Mouse (Mus musculus) mesoderm, embryonic 11.5 days (tissue): ENCODE measurements around the gene Gm20388.

Experiments used
- DNase-seq: peaks from one replicate; pipeline ENCODE4 v3.0.0-alpha.2; 2012; ENCODE audit warnings: low read depth, low spot score

Gene Gm20388

DNA sequence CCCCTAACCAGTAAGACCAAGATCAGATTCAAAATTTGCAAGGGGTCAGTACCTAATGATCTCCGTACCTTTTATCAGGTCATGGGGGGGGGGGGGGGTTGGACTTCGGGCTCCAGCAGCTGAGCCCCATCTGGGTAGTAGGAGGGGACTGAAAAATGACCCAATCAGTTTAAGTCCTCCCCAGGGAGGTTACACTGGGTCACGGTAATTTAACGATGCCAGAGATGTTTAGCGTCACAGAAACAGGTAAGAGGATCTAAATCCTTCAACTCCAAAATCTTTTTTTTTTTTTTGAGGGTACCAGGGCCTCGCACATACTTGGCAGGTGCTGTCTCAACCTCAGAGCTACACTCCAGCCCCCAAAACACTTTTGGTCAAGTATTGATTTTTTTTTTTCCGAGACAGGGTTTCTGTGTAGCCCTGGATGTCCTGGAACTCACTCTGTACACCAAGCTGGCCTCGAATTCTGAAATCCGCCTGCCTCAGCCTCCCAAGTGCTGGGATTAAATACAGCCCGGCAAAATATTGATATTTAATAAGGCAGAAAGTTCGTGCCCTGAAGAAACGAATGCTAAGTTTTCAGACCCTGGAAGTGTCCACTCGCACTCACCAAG is 2465.2 kb downstream of the Gm20388 start:
- no peak for DNase-seq

DNA sequence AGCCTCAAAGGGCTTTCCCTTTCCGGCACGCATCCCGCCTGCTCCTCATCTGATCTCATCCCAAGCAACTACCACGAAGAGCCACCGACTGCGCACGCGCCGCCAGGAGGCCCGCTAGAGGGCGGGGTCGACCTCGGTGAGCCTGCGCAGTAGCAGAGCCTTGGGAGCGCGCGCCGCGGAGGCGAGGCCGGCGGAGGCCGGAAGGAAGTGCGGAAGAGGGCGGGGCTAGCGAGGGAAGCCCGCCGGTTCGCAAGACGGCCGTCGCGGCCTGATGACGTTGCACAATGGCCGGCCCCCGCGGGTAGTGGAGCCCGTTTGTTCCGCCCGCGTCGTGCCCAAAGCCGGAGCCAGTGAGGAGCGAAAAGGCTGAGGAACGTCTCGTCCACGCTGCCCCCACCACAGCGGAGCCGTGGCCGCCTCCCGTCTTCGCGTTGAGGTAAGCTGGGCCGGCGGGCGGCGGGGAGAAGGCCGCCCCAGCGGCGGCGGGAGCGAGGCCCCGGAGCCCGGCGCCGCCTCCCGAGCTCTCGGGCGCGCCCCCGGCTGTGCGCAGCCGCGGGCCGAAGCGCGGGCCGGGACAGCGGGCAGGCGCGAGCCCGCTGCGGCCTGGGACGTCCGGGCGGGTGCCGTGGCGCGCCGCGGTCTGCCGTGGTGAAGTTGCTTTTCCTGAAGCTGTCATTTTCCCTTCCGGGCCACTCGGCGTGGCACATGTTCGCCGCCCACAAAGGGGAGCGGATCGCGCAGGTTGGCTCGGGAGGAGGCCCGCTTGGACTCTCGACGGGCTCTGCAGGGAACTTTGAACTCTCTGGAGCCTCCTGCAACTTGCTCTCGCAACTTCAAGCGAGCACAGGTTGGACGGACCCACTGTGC is 2466.0 kb downstream of the Gm20388 start, which contains the start of gene Zc3h18:
Gene Zc3h18 (plus strand): TSS at position 245 of the 867 bp plus-strand sequence.
- DNase-seq = peak; percentile 99

- DNase-seq = no peak
These were observed 2472.4 kb downstream of the Gm20388 start for GRCm38 (mm10) chr8:122383039-122383438.

- DNase-seq = no peak
These were observed 2478.7 kb downstream of the Gm20388 start for GRCm38 (mm10) chr8:122389357-122389756.

GRCm38 (mm10) chr8:122390758-122391157 is 2480.1 kb downstream of the Gm20388 start:
- DNase-seq = no peak

DNA sequence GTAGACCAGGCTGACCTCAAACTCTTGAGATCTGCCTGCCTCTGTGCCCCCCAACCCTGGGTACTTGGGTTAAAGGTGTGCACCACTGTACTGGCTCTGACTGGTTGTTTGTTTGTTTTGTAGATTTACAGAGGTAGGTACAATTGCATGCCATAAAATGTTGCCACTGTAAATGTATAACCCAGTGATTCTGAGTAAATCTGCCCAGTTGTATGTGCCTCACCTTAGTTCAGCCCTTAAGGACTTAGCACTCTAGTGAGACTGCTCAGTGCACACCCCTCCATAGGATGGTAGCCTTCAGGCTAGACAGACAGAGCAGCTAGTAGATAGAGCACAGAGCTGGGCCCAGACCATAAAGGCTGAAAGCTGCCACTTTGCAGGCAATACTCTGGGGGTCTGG is 2483.1 kb downstream of the Gm20388 start:
- no peak for DNase-seq

GRCm38 (mm10) chr8:122395291-122395690 is 2484.7 kb downstream of the Gm20388 start:
- no peak for DNase-seq

DNA sequence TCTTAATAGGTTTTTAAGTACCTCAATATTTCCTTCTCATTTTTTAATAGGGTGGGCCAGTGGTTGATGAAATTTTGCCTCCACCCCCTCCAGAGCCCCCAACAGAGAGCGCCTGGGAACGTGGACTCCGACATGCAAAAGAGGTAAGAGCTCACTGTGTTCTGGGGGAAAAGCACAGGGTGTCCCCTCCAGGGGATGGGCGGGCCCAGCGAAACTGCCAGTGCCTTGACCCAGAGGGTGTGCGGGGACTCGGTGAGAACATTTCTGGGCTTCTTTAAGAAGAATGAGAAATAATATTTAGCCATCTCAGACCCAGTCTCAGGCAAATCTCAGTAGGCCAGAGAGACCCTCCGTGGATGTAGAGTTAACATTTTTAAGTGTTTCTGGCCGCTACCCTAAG is 2487.5 kb downstream of the Gm20388 start:
- no peak for DNase-seq

DNA sequence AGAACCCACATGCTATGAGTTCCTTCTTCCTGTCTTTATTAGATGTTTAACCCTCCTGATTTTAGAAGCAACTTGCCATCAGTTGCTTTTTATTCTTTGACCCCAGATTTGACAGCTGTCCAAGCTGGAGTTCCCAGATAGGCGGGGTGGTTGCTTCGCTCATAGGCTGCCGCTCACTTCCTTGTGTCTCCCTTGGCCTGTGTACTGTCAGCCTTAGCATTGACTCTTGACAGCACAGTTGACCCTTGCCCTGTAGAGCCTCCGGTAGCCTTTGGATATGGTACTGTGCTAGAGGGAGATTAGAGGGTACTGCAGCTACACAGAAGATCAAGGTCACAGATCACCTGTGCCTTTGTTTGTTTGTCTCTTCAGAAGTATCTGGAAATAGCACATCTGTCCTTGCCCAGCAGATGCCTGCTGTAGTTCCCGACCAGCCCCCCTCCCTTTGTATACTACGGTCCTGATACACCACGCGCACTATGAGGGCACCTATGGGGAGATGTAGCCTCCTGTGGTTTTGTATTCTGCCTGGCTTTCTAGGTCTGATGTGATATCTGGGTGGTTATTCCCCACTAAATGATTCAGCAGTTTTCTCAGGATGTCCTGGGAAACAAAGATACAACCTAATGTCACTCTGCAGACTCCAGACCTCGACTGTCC is 2494.6 kb downstream of the Gm20388 start:
- DNase-seq = no peak

DNA sequence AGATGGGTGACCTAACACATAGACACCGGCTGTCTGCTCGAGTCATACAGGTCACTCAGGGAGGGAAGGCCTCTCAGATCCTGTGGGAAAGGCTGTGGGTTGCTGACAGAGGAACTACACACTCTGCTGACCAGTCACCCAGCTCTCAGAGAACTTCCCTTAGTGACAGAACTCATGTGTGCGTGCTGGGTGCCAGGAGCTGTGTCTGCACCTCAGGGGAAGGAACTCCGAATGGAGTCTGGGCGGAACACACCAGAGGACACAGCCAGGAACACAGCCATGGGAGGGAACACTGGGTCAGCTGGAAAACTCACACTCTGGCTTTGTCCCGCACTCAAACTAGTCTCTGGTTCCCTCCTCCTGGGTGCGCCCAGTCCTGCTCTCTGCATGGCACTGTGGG is 2497.0 kb downstream of the Gm20388 start:
- no peak for DNase-seq

- no peak for DNase-seq
These were observed 2503.7 kb downstream of the Gm20388 start for GRCm38 (mm10) chr8:122414311-122414710.

DNA sequence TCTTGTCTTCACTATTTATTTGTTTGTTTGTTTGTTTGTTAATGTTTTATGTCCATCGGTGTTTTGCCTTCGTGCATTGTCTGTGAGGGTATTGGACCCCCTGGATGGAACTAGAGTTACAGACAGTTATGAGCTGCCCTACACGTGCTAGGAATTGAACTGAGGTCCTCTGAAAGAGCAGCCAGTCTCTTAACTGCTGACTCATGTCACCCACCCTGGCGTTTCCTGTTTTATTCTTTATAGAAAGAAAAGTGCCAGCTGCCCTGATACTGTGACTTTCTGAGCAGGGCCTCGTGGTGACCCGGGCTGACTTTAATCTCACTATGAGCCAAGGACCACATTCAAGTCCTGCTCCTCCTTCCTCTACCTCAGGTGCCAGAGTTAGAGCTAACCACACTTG is 2504.9 kb downstream of the Gm20388 start:
- no peak for DNase-seq

GRCm38 (mm10) chr8:122419881-122420555 is 2509.4 kb downstream of the Gm20388 start:
- no peak for DNase-seq

DNA sequence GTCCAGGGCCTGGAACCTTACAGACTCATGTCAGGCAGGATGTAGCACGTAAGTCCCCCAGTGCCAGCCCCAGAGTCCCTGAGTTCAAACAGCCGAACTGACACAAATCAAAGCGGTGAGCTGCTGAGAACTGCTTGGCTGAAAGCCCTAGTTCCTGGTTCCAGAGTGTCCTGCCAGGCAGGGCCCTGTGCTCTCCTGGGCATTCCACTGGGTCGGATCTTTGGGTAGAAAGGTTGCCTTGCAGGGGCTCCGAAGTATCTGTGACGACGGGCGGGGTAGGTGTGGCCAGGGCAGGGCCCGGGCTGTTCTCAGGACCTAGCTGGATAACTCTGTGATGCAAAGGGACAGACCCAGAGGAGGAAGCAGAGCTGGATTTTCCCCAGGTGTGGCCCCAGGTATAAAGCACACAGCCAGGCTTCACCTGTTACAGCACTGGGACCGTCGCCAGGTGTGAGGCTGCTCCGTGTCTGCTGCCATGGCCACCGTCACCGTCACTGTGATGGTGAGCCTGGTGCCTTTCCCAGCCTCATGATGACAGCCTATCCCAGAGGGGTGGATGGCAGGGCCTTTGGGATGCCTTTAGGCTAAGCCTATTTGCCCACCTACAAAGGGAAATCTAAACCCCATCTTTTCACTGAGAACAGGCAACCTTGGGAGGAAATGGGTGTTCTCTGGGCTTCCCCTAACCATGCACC is 2510.9 kb downstream of the Gm20388 start, which contains the start of gene Il17c:
Gene Il17c (plus strand): TSS at position 645 of the 695 bp plus-strand sequence.
- no peak for DNase-seq

DNA sequence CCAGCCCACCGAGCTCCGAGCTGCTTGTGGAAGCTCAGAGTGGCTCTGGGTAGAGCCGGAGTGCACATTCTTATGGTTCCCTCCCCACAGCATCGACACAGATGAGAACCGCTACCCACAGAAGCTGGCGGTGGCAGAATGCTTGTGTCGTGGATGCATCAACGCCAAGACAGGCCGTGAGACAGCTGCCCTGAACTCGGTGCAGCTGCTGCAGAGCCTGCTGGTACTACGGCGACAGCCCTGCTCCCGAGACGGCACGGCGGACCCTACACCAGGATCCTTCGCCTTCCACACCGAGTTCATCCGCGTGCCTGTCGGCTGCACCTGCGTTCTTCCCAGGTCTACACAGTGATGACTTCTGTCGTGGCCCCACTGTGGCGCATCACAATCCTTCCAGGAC is 2512.6 kb downstream of the Gm20388 start:
- no peak for DNase-seq

- no peak for DNase-seq
These were observed 2513.0 kb downstream of the Gm20388 start for GRCm38 (mm10) chr8:122423659-122424058.

- no peak for DNase-seq
These were observed 2515.5 kb downstream of the Gm20388 start for GRCm38 (mm10) chr8:122426145-122426544.

DNA sequence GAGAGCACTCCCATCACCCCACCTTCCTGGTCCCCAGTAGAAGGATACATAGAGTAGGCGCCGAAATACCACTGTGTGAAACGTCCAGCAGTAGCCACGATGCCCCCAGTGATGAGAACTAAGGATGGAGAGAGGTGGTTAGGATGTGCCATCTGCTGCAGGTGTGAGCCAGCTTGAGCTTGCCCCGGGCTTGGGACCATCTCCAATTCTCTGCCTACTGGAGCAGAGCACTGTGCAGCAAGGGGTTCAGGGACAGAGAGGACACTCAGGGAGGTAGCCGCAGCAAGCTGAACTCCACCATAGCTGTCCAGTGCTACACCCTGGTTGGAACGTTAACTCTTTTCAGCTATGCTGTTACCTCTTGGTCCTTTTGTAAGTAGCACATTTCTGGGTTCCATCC is 2517.0 kb downstream of the Gm20388 start:
- DNase-seq = no peak

DNA sequence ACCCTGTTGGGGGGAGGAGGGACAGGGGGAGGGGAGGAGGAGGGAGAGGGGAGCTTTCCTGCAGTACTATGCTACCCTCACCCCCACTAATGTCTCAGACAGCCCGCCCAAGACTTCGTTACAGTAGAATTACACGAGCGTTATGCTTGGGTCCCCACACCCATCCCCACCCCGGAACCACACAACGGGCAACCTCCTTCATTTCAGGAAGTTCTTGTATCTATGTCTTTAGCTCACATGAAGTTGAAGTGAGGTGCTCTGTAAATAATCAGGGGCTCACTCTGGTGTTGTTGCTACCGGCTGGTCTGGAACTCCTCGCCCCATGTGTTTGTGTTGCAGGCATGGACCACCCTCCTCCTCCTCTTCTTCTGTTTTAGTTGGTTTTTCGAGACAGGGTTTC is 2517.5 kb downstream of the Gm20388 start:
- DNase-seq = no peak

- no peak for DNase-seq
These were observed 2519.5 kb downstream of the Gm20388 start for GRCm38 (mm10) chr8:122430058-122430636.

- no peak for DNase-seq
These were observed 2520.0 kb downstream of the Gm20388 start for GRCm38 (mm10) chr8:122430646-122431045.
